Mouse (Mus musculus): ENCODE results near the gene Astl.

- TF ChIP-seq POLR2A (IDR thresholded peaks at IDR 0.05; ENCODE audit: extremely low read depth, insufficient read depth, low read length), result no peak
- no peak for TF ChIP-seq CTCF (IDR thresholded peaks at IDR 0.05; ENCODE audit: low read depth, low read length)
Observed at GRCm38 (mm10) chr2:127372082-127372481, 33.6 kb downstream of the Astl start.

All from liver, adult 2 months (tissue).